Mouse (Mus musculus) E14TG2a.4 (cell line): ENCODE data around the gene Wfikkn1.

ENCODE experiments used
- CTCF ChIP-seq: conservative IDR thresholded peaks from 2 replicates; pipeline ENCODE4 v1.5.1; 2014; ENCODE audit warnings: low read length
- NANOG ChIP-seq: IDR thresholded peaks from 2 replicates; pipeline ENCODE4 v1.6.1; 2014; ENCODE audit warnings: borderline replicate concordance, low read length, mixed read lengths
- POU5F1 ChIP-seq: IDR thresholded peaks from 2 replicates; pipeline ENCODE4 v1.6.1; 2014; ENCODE audit warnings: low read length, borderline replicate concordance

GRCm38 (mm10) chr17:25916931-25917647 is 36.4 kb upstream of the Wfikkn1 start:
- TF ChIP-seq CTCF = no peak
- TF ChIP-seq NANOG = no peak
- TF ChIP-seq POU5F1 = no peak
